Mouse (Mus musculus): ENCODE data around the gene Fam234b.

Gene Fam234b

DNA sequence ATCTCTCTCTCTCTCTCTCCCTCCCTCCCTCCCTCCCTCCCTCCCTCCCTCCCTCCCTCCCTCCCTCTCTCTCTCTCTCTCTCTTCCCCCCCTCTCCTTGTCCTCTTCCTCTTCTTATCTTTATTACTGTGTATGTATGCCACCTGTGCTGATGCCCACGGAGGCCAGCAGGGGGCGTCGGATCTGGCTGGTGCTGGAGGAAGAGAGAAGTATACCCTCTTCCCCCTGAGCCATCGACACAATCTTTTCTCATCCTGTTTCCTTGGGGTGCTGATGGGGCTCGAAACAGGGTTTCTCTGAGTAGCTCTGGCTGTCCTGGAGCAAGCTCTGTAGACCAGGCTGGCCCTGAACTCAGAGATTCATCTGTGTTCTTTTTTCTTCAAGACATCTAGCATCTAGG is 14.9 kb upstream of the Fam234b start:
- no peak for DNase-seq (ENCODE audit: low read depth, low spot score)

DNA sequence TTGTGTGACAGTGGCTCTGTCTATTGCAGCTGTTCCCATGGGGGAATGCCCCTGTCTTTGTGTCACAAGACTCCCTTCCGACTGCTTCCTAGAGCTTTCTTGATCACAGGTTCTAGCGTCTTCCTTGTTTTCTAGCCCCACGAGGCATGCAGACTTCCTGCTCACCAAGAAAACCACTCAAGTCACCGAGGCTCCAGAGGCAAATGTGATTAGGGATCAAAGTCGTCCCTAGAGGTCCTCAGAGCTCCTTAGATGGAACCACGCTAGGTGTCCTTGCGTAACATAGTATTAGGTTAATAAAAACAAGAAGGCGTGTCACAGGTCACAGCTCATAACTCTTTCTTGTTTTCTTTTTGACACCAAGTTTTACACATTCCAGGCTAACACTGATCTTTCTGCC is 13.8 kb upstream of the Fam234b start:
- no peak for DNase-seq (ENCODE audit: low read depth, low spot score)

DNA sequence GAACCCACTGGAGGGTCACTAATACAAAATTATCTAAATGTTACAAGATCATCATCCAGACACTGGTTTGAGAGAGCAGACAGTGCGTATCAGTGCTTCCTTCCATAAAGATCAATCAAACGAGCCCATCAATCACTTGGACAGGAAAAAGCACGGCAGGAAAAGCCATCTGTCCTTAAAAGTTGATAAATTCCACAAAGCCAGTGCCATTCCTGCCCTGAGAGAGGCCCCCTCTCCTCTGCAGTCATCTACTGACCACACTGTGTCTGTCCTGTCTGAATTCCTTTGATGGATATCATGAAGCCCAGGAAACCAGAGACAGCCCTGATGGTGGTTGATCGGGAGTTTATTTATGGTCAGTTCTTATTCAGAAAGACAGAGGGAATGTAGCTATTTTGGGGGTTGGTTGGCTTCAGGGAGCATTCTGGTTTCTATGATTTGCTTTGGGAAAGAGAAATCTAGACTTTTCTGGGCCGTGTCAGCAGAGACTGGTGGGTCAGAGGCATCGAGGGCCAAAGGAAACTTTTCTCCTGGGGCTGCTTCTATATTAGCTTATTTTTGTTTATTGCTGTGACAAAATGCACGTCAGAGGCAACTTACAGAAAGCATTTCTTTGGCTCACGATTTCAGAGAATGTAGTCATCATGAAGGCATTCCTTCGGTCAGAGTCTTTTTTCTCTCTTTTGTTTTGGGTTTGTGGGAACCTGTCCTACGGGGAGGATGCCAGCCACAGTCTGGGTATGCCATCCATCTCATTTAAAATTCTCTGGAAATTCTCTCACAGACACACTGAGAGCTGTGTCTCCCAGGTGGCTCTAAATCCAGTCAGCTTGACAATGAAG is 10.5 kb upstream of the Fam234b start:
- no peak for DNase-seq (ENCODE audit: low read depth, low spot score)

DNA sequence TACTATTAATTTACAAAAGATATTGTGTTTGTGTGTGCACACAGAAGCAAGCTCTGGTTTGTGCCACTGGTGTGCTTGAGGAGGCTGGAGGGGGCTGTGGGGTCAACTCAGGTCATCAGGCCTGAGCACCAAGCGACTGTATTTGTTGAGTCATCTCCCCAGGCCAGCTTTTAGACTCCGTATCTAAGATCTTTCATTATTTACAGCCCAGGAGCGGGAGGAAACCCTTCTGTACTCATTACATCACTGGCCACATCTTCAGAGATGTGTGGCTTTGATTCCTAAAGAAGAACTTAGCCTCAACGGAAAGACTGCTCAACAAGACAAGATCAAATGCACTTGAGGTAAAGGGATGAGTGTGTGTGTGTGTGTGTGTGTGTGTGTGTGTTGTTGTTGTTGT is 9.1 kb upstream of the Fam234b start:
- no peak for DNase-seq (ENCODE audit: low read depth, low spot score)

DNA sequence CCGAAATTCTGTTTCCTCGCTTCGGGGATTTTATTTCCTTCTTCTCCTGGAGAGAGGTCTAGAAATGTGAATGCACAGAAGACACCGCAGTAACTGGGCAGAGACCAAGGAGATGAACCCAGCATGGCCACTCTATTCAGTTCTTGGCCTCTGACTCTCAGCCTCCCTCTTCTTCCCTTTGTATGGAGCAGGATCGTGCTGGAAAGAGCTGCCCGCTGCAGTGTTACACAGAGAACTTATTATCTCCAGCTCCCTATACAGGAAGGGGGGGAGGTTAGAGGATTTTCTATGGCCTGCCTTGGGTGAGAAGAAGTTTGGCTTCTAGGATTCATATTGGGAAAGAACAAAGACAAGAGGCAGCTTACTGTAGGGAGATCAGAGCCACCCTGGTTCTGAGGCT is 7.7 kb upstream of the Fam234b start:
- no peak for DNase-seq (ENCODE audit: low read depth, low spot score)

DNA sequence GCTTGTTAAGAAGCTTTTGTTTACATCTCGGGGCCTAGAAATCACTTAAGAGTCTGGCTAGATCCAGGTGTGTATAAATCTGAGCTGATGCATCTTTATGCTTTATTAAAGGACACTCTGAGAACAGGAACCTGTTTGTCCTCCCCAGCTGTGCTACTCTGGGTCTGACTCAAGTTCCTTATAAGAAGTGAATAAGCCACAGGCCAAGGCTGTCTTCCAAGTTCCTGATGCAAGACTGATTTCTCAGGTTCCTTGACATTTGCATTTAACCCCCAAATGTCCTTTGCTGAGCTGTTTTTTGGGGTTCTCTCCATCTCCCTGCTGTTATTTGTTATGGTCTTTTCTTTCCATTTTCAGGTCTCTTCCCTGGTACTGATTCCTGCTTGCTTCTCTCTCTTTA is 5.9 kb upstream of the Fam234b start:
- DNase-seq (ENCODE audit: low read depth, low spot score) = no peak

DNA sequence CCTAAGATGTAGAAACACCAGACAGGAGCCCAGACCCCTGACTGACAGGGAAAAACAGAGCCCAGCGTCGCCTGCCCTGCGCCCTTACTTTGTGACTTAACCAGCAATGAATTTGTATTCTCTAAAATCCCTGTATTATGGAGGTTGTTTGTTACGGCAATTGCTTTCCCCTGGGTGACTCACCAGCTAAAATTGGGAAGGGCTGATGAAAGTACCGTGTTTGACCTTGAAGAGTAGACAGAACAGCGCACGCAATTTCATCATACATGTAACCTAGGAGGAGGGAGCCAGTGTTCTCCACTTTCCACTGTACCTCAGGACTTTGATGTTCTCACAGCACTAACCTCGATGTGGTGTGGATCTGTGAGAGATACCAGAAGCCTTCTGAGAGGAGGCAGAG is 4.8 kb upstream of the Fam234b start:
- no peak for DNase-seq (ENCODE audit: low read depth, low spot score)

DNA sequence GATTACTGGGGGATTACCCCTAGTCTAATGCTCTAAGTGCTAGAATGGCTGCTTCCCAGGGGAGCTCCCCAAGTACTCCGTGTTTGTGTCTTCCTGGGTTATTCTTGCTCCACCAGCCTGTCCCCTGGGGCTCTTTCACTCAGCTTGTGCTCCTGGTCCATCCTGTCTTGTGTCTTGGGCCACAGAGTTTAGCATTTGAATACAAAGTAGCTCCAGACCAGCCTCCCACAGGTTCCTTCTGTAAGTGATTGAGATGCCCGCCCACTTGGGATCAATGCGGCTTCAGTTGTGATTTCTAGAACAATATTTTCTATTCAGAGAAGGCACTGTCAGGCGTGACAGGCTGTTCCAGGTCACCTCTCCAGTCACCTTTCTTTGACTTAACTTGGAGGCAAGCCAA is 4.0 kb upstream of the Fam234b start:
- DNase-seq (ENCODE audit: low read depth, low spot score) = no peak

DNA sequence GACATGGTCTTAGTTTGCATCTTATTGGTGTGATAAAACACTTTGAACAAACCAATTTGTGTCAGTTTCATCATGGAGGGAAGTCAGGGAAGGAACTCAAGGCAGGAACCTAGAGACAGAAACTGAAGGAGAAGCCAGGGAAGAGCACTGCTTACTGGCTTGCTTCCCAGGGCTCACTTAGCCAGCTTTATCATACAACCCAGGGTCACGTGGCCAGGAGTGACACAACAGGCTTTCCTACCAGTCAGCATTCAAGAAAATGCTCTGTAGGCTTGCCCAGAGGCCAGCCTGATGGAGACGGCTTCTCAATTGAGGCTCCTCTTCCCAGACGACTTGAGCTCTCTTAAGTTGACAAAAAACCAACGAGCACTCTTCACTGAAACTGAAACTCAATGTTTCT is 2.9 kb upstream of the Fam234b start:
- no peak for DNase-seq (ENCODE audit: low read depth, low spot score)

DNA sequence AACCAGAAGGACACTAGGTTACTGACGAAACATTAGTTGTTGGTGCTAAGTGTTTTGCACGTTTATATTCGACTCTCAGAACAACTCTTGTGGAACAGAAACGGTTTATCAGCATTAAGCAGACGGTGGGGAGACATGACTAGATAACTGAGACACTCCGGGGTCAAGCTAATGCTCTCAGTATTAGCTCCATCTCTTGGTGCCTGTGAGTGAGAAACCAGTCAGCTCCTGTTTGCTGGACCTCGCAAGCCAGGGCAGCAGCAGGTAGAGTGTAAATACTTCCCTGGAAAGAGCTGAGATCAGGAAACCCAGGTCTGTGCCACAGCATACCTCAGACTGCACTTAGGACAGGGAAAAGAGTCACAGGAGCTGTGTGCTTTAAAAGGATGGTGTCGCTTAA is 1.1 kb upstream of the Fam234b start:
- DNase-seq (ENCODE audit: low read depth, low spot score) = no peak

DNA sequence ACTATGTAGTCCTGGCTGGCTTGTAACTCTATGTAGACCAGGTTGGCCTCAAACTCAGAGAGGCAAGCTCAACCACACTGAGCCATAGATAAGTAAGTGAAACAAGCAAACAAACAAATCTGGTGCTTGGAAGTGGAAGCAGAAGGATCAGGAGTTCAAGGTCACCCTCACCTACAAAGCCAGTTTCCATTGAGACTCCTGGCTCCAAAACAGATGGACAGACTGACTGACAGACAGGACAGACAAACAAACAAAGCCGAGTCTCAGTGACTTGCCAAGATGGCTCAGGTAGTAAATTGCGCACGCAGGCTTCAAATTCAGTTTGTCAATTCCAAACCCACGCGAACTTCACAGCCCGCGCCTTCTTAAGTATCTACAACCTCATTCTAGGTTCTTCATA is 331 bp upstream of the Fam234b start:
- no peak for DNase-seq (ENCODE audit: low read depth, low spot score)

DNA sequence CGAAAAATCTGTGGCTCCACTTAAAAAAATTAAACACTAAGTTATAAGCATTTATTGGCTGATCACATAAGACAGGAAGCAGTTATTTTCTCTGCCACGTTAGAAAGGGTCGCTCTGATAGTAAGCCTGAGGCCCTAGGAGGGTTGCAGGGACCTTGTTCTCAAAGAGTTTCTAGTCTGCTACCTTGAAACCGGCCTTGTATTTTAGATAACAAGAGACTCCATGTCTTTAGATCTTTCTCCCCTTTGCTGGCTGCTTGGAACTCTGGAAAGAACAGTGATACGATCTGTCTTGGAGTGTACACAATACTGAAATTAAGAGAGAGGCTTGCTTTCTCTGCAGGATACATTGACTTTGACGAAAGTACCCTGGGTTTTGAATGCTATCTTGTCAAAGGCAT is 949 bp downstream of the Fam234b start:
- no peak for DNase-seq (ENCODE audit: low read depth, low spot score)

DNA sequence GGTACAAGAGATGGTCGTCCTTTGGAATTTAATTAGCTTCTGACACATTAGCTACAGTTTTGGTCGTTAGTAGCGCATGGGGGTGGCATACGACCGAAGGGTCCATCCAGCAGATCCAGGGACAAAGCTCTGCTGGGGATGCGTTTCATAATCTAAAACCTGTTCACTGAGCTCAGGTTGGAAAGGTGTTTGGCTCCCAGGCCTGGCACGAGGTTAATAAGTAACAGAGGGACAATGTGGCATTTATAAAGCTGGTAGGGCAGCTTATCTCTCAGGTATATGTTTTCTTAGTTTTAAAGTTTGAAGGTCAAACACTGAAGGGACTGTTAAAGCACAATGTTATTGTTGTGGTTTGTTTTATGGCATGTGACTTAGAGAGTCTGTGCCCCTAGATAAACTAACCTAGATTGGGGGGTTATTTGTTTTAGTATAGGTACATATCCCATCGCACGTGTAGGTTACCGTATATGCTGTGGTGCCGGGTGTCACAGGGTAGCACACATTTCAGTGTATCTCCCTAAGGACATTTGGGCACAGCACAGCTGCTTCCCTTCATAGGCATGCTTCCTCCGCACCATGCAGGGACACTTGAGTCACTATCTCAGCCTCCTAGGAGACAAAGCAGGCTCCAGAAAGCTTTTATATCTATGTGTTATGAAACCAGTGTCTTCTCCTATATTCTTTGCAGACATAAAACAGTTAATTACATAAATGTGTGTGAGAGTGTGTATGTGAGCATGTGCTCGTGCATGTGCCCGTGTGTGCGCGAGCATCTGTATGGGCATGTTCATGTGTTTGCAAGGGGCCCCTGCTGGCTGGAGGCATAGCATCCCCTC is 2.6 kb downstream of the Fam234b start:
- DNase-seq (ENCODE audit: low read depth, low spot score) = no peak

DNA sequence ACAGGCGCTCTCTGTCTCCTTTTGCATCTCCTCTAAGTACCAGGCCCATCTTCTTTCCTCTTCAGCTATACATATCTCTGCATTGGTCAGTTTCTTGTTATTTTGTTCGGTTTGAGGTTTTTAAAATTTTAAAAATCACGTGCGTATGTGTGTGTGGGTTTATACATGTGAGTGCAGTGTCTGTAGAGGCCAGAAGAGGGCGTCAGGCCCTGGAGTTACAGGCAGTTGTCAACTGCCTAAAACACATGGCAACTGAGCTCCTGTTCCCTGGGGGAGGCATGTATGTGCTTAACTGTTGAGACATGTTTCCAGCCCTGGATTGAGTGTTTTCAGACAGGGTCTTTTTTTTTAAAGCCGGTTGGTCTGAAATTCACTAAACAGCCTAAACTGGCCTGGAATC is 4.9 kb downstream of the Fam234b start:
- DNase-seq (ENCODE audit: low read depth, low spot score) = no peak

DNA sequence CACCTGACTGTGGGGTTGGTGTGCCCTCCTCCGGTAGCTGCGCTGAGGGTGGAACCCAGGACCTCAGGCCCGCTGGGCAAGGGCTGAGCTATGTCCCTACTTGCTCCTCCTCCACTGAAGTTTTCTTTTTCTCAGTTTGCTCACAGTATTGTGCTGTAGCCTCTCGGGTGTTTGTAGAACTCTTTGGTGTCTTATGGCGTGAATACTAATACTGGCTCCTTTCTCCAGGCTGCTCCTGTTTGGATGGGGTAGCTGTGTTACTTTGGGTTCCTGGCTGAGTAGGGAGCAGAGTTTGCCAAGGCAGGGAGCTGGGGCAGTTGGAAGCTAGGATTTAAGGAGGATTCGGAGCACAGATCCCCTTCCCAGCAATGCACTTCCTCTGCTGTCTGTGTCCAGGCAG is 6.0 kb downstream of the Fam234b start:
- no peak for DNase-seq (ENCODE audit: low read depth, low spot score)

DNA sequence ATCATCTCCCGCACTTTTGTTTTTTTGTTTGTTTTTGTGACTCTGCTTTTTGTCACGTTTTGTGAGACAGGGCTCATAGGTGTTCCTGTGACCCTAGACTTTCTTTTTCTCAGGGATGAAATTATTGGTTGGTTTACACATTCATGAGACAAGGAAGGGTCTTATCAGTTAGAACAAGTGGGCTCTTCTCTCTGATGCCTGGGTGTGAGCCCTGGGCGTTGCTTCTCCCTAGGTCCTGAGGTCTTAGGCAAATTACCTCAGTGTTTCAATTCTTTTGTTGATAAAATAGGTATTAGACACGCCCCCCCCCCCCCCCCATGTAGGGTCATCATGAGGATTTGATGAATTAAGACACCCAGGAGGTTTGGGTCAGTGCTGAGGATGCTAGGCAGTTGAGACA is 7.1 kb downstream of the Fam234b start:
- DNase-seq (ENCODE audit: low read depth, low spot score) = no peak

DNA sequence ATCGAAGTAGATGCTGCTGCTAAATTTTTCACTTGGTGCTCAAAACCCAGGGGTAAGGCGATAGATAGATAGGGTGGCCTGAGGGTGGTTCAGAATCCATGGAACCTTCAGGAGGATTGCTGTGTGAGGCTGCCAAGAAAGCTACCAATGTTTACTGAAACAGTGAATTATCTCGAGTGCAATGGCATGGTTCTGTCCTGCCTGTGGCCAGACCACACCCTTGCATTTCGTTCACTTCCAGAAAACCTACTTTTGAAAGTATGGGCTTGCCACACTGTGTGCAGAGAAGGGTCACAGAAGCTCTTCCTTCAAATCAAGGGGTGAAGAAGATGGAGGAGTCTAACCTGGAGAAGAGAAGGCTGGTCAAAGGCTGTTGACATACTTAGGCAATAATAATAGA is 8.0 kb downstream of the Fam234b start:
- DNase-seq (ENCODE audit: low read depth, low spot score) = no peak

DNA sequence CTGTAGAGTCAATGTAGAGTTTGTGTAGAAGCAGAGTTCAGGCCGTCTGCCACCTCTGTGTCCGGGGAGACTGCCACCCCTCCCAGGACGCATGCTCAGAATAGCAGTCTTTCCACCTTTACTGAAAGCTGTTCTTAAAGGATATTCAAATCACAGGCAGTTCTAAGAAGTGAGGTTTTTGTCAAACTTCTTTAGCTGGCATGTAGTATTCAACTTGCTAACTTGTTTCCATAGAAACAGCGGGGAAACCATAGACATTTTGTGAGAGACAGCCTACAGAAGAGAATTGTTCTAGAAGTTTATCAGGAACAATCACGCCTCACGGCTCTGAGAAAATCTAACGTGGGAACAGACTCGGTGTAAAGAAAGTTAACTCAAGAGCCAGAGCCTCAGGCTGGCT is 9.1 kb downstream of the Fam234b start:
- DNase-seq (ENCODE audit: low read depth, low spot score) = no peak

DNA sequence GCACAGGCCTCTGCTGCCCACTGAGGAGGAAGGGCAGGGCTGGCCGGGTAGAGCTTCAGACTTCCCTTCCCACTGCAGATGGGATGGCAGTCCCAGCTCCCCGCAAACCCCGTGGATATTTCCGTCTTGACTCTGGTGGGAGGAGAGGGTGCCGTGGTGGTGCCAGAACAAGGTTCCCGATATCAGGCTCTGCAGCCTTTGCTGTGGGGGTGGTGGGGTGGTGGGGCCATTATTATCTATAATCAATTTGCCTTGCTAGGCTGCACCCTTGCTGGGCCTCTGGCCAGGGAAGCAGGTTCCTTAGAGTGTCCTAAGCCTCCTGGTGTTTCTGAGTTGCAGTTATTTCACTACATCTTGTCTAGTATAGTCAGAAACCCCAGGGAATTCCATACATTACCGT is 13.4 kb downstream of the Fam234b start:
- DNase-seq (ENCODE audit: low read depth, low spot score) = no peak

DNA sequence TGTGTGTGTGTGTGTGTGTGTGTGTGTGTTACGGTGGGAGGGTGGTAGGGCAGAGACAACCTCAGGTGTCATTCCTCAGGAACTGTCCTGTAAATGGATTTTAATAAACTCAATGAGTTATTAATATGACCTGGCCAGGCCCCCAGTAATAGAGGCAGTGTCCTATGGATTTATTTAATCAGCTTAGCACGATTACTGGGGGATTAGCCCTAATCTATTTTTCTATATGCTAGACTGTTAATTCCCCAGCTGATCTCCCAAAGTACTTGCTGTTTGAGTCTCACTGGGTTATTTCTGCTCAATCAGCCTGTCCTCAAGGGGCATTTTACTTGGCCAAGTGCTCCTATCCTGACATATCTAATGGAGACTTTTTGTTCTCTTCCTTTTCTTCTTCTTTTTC is 14.9 kb downstream of the Fam234b start:
- no peak for DNase-seq (ENCODE audit: low read depth, low spot score)

DNA sequence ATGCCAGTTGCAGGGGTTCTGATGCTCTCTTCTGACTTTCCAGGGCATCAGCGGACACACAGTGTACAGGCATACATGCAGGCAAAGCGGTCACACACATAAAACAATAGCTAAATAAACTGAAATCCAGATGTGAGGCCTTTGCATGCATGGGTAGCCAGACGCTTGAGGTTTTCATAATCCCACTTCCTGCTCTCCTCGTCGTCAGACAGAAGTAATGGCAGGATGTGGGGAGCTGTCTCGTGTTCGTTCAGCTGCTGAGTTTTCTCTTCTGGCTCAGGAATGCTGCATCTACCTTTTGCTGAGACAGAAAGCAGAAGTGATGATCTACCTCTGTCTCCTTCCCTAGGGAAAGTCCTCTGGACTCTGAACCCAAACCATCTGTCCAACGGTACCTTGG is 20.6 kb downstream of the Fam234b start:
- DNase-seq (ENCODE audit: low read depth, low spot score) = no peak

DNA sequence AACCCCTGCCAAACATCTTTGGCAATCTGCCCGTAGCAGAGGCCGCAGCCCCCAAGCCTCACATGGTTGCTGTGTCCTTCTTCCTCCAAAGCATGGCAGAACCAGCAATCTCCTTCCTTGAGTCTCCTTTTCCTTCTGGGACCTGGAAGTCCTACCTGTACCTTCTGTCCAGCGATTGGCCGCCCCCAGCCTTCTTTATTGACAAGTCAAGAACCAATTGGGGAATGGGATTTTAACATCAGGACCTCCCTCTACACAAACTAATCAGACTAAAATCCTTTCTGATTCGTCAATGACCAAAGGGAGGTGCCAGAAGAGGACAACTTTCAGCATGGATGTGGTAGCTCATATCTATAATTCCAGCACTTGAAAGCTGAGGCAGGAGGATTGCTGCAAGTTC is 22.1 kb downstream of the Fam234b start:
- DNase-seq (ENCODE audit: low read depth, low spot score) = no peak

DNA sequence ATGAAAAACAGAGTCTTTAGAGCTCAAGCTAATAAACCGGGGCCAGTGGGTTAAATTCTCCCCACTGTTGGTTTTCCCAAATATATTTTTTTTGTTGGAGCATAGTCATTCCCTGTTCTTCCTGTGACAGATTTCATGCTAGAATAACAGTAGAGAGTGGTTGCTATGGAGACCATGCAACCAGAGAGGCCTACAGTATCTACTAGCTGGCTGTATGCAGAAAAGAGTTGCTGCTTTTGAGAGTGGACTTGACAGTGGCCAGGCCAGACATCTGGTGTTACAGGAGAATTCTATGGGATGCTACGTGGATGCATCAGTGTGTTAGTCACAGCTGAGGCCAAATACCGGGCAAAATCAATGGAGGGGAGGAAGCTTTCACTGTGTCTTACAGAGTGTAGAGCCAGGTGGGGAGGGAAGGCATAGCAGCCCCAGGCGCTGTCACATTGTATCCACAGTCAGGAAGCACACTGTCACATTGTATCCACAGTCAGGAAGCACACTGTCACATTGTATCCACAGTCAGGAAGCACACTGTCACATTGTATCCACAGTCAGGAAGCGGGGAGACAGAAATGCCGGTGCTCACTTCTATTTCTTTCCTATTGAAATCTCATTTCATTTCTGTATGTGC is 26.1 kb downstream of the Fam234b start:
- DNase-seq (ENCODE audit: low read depth, low spot score) = no peak

Data from A20 (cell line).